Mouse (Mus musculus) liver, embryonic 14.5 days (tissue): ENCODE measurements around the gene Cyp46a1.

Experiments
- CTCF ChIP-seq: IDR thresholded peaks from 2 replicates; pipeline ENCODE4 v1.5.1; 2016; ENCODE audit warnings: antibody characterized with exemption, low read depth, control low read depth
- EP300 ChIP-seq: IDR thresholded peaks from 2 replicates; pipeline ENCODE4 v1.6.1; 2016; ENCODE audit warnings: antibody characterized with exemption, low read depth

DNA sequence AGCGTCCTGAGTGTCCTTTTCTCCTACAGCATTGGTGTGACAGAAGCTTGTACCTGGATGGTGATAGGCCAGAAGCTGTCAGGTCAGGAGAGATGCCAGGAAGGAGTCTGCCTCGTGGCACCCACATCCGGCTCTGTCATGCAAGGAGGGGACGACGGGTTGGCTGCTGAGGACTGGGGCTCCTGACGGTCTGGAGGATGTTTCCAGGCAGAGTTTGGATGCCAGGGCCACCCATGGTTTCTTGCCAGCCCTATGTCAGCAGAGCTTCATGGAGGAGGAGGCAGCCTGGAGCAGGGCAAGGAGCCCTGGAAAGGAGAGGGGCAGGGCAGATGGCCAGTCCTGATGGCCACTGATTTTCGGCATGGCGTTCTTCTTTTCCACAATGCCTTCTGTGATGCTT lies 65.0 kb downstream of the Cyp46a1 start:
- TF ChIP-seq CTCF (no peak), EP300 (no peak)
